Mouse (Mus musculus) cortical plate, adult 2 months (tissue): ENCODE measurements at regions not wholly inside any gene's neighbourhood (a gene's known extent, or its start where the extent isn't known, plus 50 kb on each side); places are given as distances from the start of the nearest gene placed in this dataset.

ENCODE experiments used
- CTCF ChIP-seq: fragments of 200-500 bp; IDR thresholded peaks from 2 replicates; pipeline ENCODE4 v1.5.1; 2011; ENCODE audit warnings: mild to moderate bottlenecking, control low read depth, low read length; ENCODE audit not compliant: insufficient read depth; ENCODE audit errors: extremely low read depth
- POLR2A ChIP-seq: fragments of 200-500 bp; IDR thresholded peaks from 2 replicates; pipeline ENCODE4 v1.6.1; 2011; ENCODE audit warnings: mild to moderate bottlenecking, low read length, control low read depth; ENCODE audit not compliant: insufficient read depth; ENCODE audit errors: extremely low read depth

DNA sequence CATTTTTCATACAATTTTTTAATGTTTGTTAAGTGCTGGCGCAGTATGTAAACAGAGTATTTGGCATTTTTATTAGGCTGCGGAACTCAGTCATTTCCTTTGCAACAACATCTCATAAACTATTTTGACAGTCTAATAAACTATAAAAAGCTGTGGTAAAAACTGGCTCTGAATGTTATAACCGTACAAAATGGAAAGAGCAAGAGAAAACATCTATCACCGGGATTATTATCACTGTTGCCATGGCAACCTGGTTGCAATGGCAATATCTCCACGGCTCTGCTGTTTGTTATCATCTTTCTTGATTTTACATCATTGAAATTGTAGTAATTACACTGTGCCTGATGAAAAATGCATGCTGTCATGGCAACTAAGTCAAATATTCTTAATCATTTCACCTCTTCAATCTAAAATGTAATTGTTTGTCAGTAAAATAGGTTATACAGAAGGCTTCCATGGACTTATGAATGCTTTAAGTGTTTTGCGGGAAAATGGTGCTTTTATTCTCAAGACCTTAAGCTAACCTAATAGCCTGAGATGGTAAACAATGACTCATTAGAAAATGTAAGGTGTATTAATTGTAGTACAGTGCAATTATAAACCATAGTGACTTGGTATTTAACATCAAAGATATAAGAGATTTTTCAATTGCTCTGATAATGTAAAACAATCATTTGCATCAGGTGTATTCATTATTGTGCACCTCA, 671.0 kb downstream of the Car8 start:
- TF ChIP-seq CTCF (no peak), POLR2A (no peak)
